Mouse (Mus musculus) adipocyte (in vitro differentiated cells): ENCODE results near the gene Itpr2.

Experiments used
- DNase-seq: peaks from one replicate; pipeline ENCODE4 v3.0.0-alpha.2; 2016; ENCODE audit warnings: low spot score

Itpr2 gene

GRCm38 (mm10) chr6:146309335-146309734, 192.7 kb downstream of the Itpr2 start:
- DNase-seq = no peak

GRCm38 (mm10) chr6:146305995-146306394, 196.0 kb downstream of the Itpr2 start:
- no peak for DNase-seq

GRCm38 (mm10) chr6:146304088-146304487, 197.9 kb downstream of the Itpr2 start:
- no peak for DNase-seq

- DNase-seq = no peak
Observed at GRCm38 (mm10) chr6:146303336-146303735, 198.7 kb downstream of the Itpr2 start.

- no peak for DNase-seq
Observed at GRCm38 (mm10) chr6:146302574-146303130, 199.4 kb downstream of the Itpr2 start.

GRCm38 (mm10) chr6:146302101-146302500, 199.9 kb downstream of the Itpr2 start:
- DNase-seq = no peak

- DNase-seq = no peak
Observed at GRCm38 (mm10) chr6:146300961-146301360, 201.1 kb downstream of the Itpr2 start.

GRCm38 (mm10) chr6:146298712-146299111, 203.3 kb downstream of the Itpr2 start:
- no peak for DNase-seq

GRCm38 (mm10) chr6:146291036-146291435, 211.0 kb downstream of the Itpr2 start:
- no peak for DNase-seq

GRCm38 (mm10) chr6:146289801-146290200, 212.2 kb downstream of the Itpr2 start:
- DNase-seq = no peak

- DNase-seq = no peak
Observed at GRCm38 (mm10) chr6:146288266-146288665, 213.8 kb downstream of the Itpr2 start.

GRCm38 (mm10) chr6:146284921-146285565, 217.0 kb downstream of the Itpr2 start:
- no peak for DNase-seq

- DNase-seq = no peak
Observed at GRCm38 (mm10) chr6:146283981-146284380, 218.0 kb downstream of the Itpr2 start.

GRCm38 (mm10) chr6:146282061-146282659, 219.9 kb downstream of the Itpr2 start:
- DNase-seq = no peak

- DNase-seq = peak; percentile 31
Observed at GRCm38 (mm10) chr6:146281176-146281899, 220.7 kb downstream of the Itpr2 start.

GRCm38 (mm10) chr6:146273256-146273655, 228.8 kb downstream of the Itpr2 start:
- no peak for DNase-seq

GRCm38 (mm10) chr6:146272253-146273036, 229.6 kb downstream of the Itpr2 start:
- peak; percentile 89 for DNase-seq

GRCm38 (mm10) chr6:146270776-146271533, 231.1 kb downstream of the Itpr2 start:
- DNase-seq = peak; percentile 80

- peak; percentile 63 for DNase-seq
Observed at GRCm38 (mm10) chr6:146270162-146270561, 231.9 kb downstream of the Itpr2 start.

GRCm38 (mm10) chr6:146269291-146269690, 232.7 kb downstream of the Itpr2 start:
- no peak for DNase-seq

GRCm38 (mm10) chr6:146260674-146261376, 241.2 kb downstream of the Itpr2 start:
- no peak for DNase-seq
